Comparison of ENCODE assay signal across 8 mouse cellular contexts in genomic region chr19:59458743-59459135, GRCm38 (mm10). TPM values are rescaled to one million over a fixed set of nuclear protein-coding genes. Genes with fewer than 3 reads are reported as not detected.
DNase-seq lines count a peak whose midpoint lies in the region; ATAC-seq and TF ChIP-seq lines count a peak whose summit lies in the region.

No protein-coding gene starts in this region.

- TF ChIP-seq CTCF in lung, postnatal 0 days (IDR thresholded peaks at IDR 0.05): no peak
- no peak for TF ChIP-seq CTCF in lung, adult 2 months (IDR thresholded peaks at IDR 0.05; ENCODE audit: insufficient read depth, low read length)

- no peak overlapping the region for H3K27ac ChIP-seq in lung, postnatal 0 days (ENCODE audit: low read length)
- peak overlapping the region; percentile 88 for H3K27ac ChIP-seq in limb, embryonic 15.5 days
- no peak overlapping the region for H3K27ac ChIP-seq in stomach, embryonic 16.5 days (ENCODE audit: low read length)

- H3K4me1 ChIP-seq in lung, postnatal 0 days (ENCODE audit: insufficient read depth, low read depth, low read length): no peaks in the 10 kb centered on the region
- peaks cover 3% of the 10 kb centered on the region; the same call in 1 of the 2 replicates for H3K4me1 ChIP-seq in lung, adult 2 months (ENCODE audit: control insufficient read depth, insufficient read depth, low read length)
- peaks cover 32% of the 10 kb centered on the region for H3K4me1 ChIP-seq in limb, embryonic 15.5 days
- peaks cover 15% of the 10 kb centered on the region for H3K4me1 ChIP-seq in stomach, embryonic 16.5 days (ENCODE audit: control insufficient read depth, insufficient read depth, low read length)

- H3K4me3 ChIP-seq in lung, postnatal 0 days (ENCODE audit: low read depth, low read length): peak overlapping the region; percentile 28
- no peak overlapping the region for H3K4me3 ChIP-seq in lung, adult 2 months (replicated peaks; ENCODE audit: extremely low read depth, low read depth, low read length)
- peak overlapping the region; percentile 50 for H3K4me3 ChIP-seq in limb, embryonic 15.5 days
- H3K4me3 ChIP-seq in stomach, embryonic 16.5 days (replicated peaks; ENCODE audit: low read length): peak overlapping the region; percentile 29

- no peaks in the 10 kb centered on the region for H3K36me3 ChIP-seq in lung, postnatal 0 days (ENCODE audit: insufficient read depth, low read length)
- no peaks in the 10 kb centered on the region for H3K36me3 ChIP-seq in limb, embryonic 15.5 days
- no peaks in the 10 kb centered on the region for H3K36me3 ChIP-seq in stomach, embryonic 16.5 days (ENCODE audit: control insufficient read depth, insufficient read depth, low read length)

- DNase-seq in embryo, embryonic 11 days: peak; percentile 56
- DNase-seq in embryo, embryonic 9.5 days (ENCODE audit: extremely low spot score): no peak
- DNase-seq in lung, postnatal 0 days (ENCODE audit: low spot score): no peak
- no peak for DNase-seq in lung, adult 2 months
- DNase-seq in adrenal gland, adult 18-20 months (ENCODE audit: low spot score in 2 of 2): no peak
- DNase-seq in adrenal gland, postnatal 4 days (ENCODE audit: low spot score in 2 of 2): no peak

- TF ChIP-seq POLR2A in lung, adult 2 months (IDR thresholded peaks at IDR 0.05; ENCODE audit: borderline replicate concordance, extremely low read depth, low read depth, low read length): no peak

- WGBS in lung, postnatal 0 days: 2% methylated on average over 13 of the region's 15 CpGs
- WGBS in lung, adult 2 months: 4% methylated on average over 15 of the region's 15 CpGs
- 0% methylated on average over 13 of the region's 15 CpGs for WGBS in limb, embryonic 15.5 days
- WGBS in stomach, embryonic 16.5 days: 2% methylated on average over 15 of the region's 15 CpGs

- H3K27me3 ChIP-seq in lung, postnatal 0 days (replicated peaks; ENCODE audit: insufficient read depth, low read length): peaks cover 93% of the 10 kb centered on the region
- peaks cover 92% of the 10 kb centered on the region for H3K27me3 ChIP-seq in limb, embryonic 15.5 days
- peaks cover 95% of the 10 kb centered on the region for H3K27me3 ChIP-seq in stomach, embryonic 16.5 days (ENCODE audit: control insufficient read depth, insufficient read depth, low read length)

- ATAC-seq in lung, postnatal 0 days: no peak
- ATAC-seq in limb, embryonic 15.5 days (ENCODE audit: insufficient number of reproducible peaks, low FRiP score, low TSS enrichment, low read depth): no peak
- ATAC-seq in stomach, embryonic 16.5 days (ENCODE audit: insufficient read depth, low FRiP score): no peak

- no peak for TF ChIP-seq EP300 in lung, postnatal 0 days (IDR thresholded peaks at IDR 0.05)

- H3K9ac ChIP-seq in lung, postnatal 0 days (replicated peaks; ENCODE audit: low read depth): no peak overlapping the region
- peak overlapping the region; percentile 55 for H3K9ac ChIP-seq in limb, embryonic 15.5 days
- no peak overlapping the region for H3K9ac ChIP-seq in stomach, embryonic 16.5 days (ENCODE audit: low read length)

- H3K9me3 ChIP-seq in lung, postnatal 0 days (ENCODE audit: low read length): no peaks in the 10 kb centered on the region
- H3K9me3 ChIP-seq in limb, embryonic 15.5 days: no peaks in the 10 kb centered on the region
- no peaks in the 10 kb centered on the region for H3K9me3 ChIP-seq in stomach, embryonic 16.5 days (replicated peaks; ENCODE audit: control insufficient read depth, low read length)

- peak overlapping the region; percentile 51 for H3K4me2 ChIP-seq in lung, postnatal 0 days (replicated peaks; ENCODE audit: low read depth, low read length)
- H3K4me2 ChIP-seq in limb, embryonic 15.5 days: peak overlapping the region; percentile 69
- H3K4me2 ChIP-seq in stomach, embryonic 16.5 days (ENCODE audit: low read depth, low read length): peak overlapping the region; percentile 49; the same call in 1 of the 2 replicates

RNA-seq across cellular contexts. Expression of gene Emx2, which starts 0.6 kb away (rescaled TPM):
- not detected in 2 replicates for polyA plus RNA-seq in lung, postnatal 0 days (2015; fragmentation: Nextera tagmentation; extraction: Ambion mirVana)
- polyA plus RNA-seq in lung, adult 2 months (2012; rRNA removed): not detected in 2 replicates
- 11.0 and 12.2 TPM in 2 replicates for polyA plus RNA-seq in limb, embryonic 15.5 days (2015; fragmentation: Nextera tagmentation; extraction: Ambion mirVana)
- polyA plus RNA-seq in stomach, embryonic 16.5 days (2015; fragmentation: Nextera tagmentation; extraction: Ambion mirVana): 0.25 and 0.56 TPM in 2 replicates
- total RNA-seq in adrenal gland, adult 18-20 months (2021): under 1 TPM in 1 of 2 experiments, not detected in 1; 0.10 TPM
- 10 to 100 TPM in 1 of 2 experiments, under 1 TPM in 1; 0.96 to 14.3 TPM for total RNA-seq in adrenal gland, postnatal 4 days (2021)
